Mouse (Mus musculus): ENCODE results near the gene Hic1. TPM values are rescaled to one million over a fixed set of nuclear protein-coding genes. Genes with fewer than 3 reads are reported as not detected.

Hic1 gene
- polyA plus RNA-seq, 1 experiment from 2014 or later = 2.5 TPM

DNA sequence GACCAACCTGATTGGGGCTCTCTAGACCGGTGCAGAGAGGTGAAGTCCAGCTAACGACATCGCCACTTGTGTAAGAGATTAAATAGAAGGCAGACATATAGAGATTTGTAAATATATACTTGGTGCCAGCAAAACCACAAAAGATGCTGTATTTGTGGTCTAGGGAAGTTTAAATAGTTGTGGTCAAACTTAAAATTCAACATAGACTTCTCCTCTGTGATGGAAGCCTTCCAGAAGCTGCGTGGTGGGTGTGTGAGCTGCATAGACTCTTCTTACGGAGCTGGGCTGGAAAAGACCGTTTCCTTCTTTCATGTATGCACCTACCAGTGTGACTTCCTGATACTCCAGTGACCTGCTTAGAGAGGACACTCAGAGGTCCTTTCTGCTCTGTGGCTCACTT is 52.9 kb downstream of the Hic1 start:
- Histone ChIP-seq H3K4me1 (ENCODE audit: control insufficient read depth, insufficient read depth, low read length) (peaks cover 22% of the 10 kb centered on the region), H3K27me3 (ENCODE audit: control insufficient read depth, insufficient read depth, low read length) (no peaks in the 10 kb centered on the region), H3K9me3 (replicated peaks; ENCODE audit: control insufficient read depth, low read length) (no peaks in the 10 kb centered on the region), H3K9ac (ENCODE audit: low read depth, low read length) (no peak overlapping the region), H3K4me3 (ENCODE audit: low read depth, low read length) (no peak overlapping the region), H3K27ac (ENCODE audit: low read depth, low read length) (no peak overlapping the region), H3K4me2 (no peak overlapping the region), H3K36me3 (ENCODE audit: control insufficient read depth, insufficient read depth, low read length) (no peaks in the 10 kb centered on the region)
- 85% methylated on average over 6 of the region's 6 CpGs for WGBS (ENCODE audit: insufficient replicate concordance)
- ATAC-seq (replicated peaks; ENCODE audit: insufficient number of reproducible peaks, low FRiP score, low TSS enrichment) = no peak

MicroRNA genes within 50 kb of the gene (microRNA counts, 519-probe panel; counts per million panel counts)
- 1,106 counts per million, percentile 1 among the panel's probes with 10 or more counts for microRNA mmu-miR-132
- 32.2 counts per million for microRNA mmu-miR-212

Small RNA genes within 50 kb of the gene (microRNA-seq; reads per million reads assigned to microRNA genes)
- gene Mir132 (ENCODE audit: borderline number of aligned reads) (102 reads per million, percentile 64 among the genes with 10 or more reads in this experiment), gene Mir212 (ENCODE audit: borderline number of aligned reads) (10.4 reads per million, percentile 45 among the genes with 10 or more reads in this experiment)

Other genes with a start within 250 kb of the Hic1 start
- 10.4 and 11.3 TPM in 2 replicates for gene Smg6, start 243.7 kb downstream of the Hic1 start, polyA plus RNA-seq (2014; fragmentation: Nextera tagmentation; extraction: Ambion mirVana)
- gene Srr, start 243.6 kb downstream of the Hic1 start, polyA plus RNA-seq (2014; fragmentation: Nextera tagmentation; extraction: Ambion mirVana) = 19.2 and 25.0 TPM in 2 replicates
- gene Ovca2, start 9.3 kb upstream of the Hic1 start, polyA plus RNA-seq (2014; fragmentation: Nextera tagmentation; extraction: Ambion mirVana) = 23.4 and 24.6 TPM in 2 replicates
- 16.5 and 21.0 TPM in 2 replicates for gene Dph1, start 21.7 kb upstream of the Hic1 start, polyA plus RNA-seq (2014; fragmentation: Nextera tagmentation; extraction: Ambion mirVana)
- gene Rtn4rl1, start 24.3 kb upstream of the Hic1 start, polyA plus RNA-seq (2014; fragmentation: Nextera tagmentation; extraction: Ambion mirVana) = 12.7 and 16.8 TPM in 2 replicates
- 96.3 and 103 TPM in 2 replicates for gene Rpa1, start 178.8 kb upstream of the Hic1 start, polyA plus RNA-seq (2014; fragmentation: Nextera tagmentation; extraction: Ambion mirVana)
- 12.3 and 14.7 TPM in 2 replicates for gene Smyd4, start 178.9 kb upstream of the Hic1 start, polyA plus RNA-seq (2014; fragmentation: Nextera tagmentation; extraction: Ambion mirVana)